Mouse (Mus musculus) CD4-positive helper T cell, adult 2 months (primary cell): ENCODE measurements around the gene Cabcoco1.
A peak's percentile ranks its signal among the peaks of the same experiment; 100 is the strongest.

Source experiments
- DNase-seq: peaks from one replicate; pipeline ENCODE4 v3.0.0-alpha.2; 2012; ENCODE audit warnings: low read depth, missing footprints, low spot score

Cabcoco1 gene

GRCm38 (mm10) chr10:68541139-68541942 lies at the start of gene Cabcoco1:
TSS of gene Cabcoco1 (minus strand) at chr10:68541896.
- peak; percentile 91 for DNase-seq

GRCm38 (mm10) chr10:68589530-68590252 lies 48.0 kb upstream of the Cabcoco1 start:
- DNase-seq: no peak

- no peak for DNase-seq
Observed at GRCm38 (mm10) chr10:68587416-68588040, 45.8 kb upstream of the Cabcoco1 start.

- DNase-seq: no peak
Observed at GRCm38 (mm10) chr10:68577321-68577720, 35.6 kb upstream of the Cabcoco1 start.

GRCm38 (mm10) chr10:68568172-68568571 lies 26.5 kb upstream of the Cabcoco1 start:
- DNase-seq: no peak

- DNase-seq: no peak
Observed at GRCm38 (mm10) chr10:68562344-68562743, 20.6 kb upstream of the Cabcoco1 start.

GRCm38 (mm10) chr10:68558828-68559219 lies 17.1 kb upstream of the Cabcoco1 start:
- no peak for DNase-seq

- DNase-seq: no peak
Observed at GRCm38 (mm10) chr10:68558105-68558827, 16.6 kb upstream of the Cabcoco1 start.

- DNase-seq: peak; percentile 40
Observed at GRCm38 (mm10) chr10:68553677-68554076, 12.0 kb upstream of the Cabcoco1 start.

GRCm38 (mm10) chr10:68552556-68552955 lies 10.9 kb upstream of the Cabcoco1 start:
- DNase-seq: peak; percentile 39

- DNase-seq: no peak
Observed at GRCm38 (mm10) chr10:68551316-68551715, 9.6 kb upstream of the Cabcoco1 start.

- DNase-seq: no peak
Observed at GRCm38 (mm10) chr10:68550668-68551267, 9.1 kb upstream of the Cabcoco1 start.

GRCm38 (mm10) chr10:68543107-68543506 lies 1.4 kb upstream of the Cabcoco1 start:
- DNase-seq: no peak

GRCm38 (mm10) chr10:68541943-68542420 lies 286 bp upstream of the Cabcoco1 start:
- no peak for DNase-seq

GRCm38 (mm10) chr10:68540612-68541011 lies 1.1 kb downstream of the Cabcoco1 start:
- peak; percentile 61 for DNase-seq

GRCm38 (mm10) chr10:68537261-68537950 lies 4.3 kb downstream of the Cabcoco1 start:
- no peak for DNase-seq

GRCm38 (mm10) chr10:68529364-68530049 lies 12.2 kb downstream of the Cabcoco1 start:
- DNase-seq: no peak

- no peak for DNase-seq
Observed at GRCm38 (mm10) chr10:68528958-68529357, 12.7 kb downstream of the Cabcoco1 start.

GRCm38 (mm10) chr10:68522106-68522505 lies 19.6 kb downstream of the Cabcoco1 start:
- no peak for DNase-seq
